Mouse (Mus musculus) embryonic facial prominence, embryonic 13.5 days (tissue): ENCODE measurements around the gene Fam98a. TPM values are rescaled to one million over a fixed set of nuclear protein-coding genes. Genes with fewer than 3 reads are reported as not detected.
A peak's percentile ranks its signal among the peaks of the same experiment; 100 is the strongest.

Experiments used
- ATAC-seq: fragments of 200-750 bp; cut with Nextera tagmentation; 2 replicates; pipeline ENCODE4 v1.8.0; 2017; ENCODE audit warnings: low read depth; ENCODE audit not compliant: insufficient number of reproducible peaks, insufficient read depth, low FRiP score, low TSS enrichment
- H3K27ac ChIP-seq: fragments of 300-500 bp; sonication (generic); 2 replicates; pipeline ENCODE4 v1.5.1; 2015; ENCODE audit warnings: moderate library complexity, mild to moderate bottlenecking, inconsistent platforms
- H3K27me3 ChIP-seq: fragments of 300-500 bp; sonication (generic); 2 replicates; pipeline ENCODE4 v1.6.1; 2015; ENCODE audit warnings: mild to moderate bottlenecking, inconsistent platforms
- H3K36me3 ChIP-seq: fragments of 300-500 bp; sonication (generic); 2 replicates; pipeline ENCODE4 v1.6.1; 2015; ENCODE audit warnings: mild to moderate bottlenecking, inconsistent platforms
- H3K4me1 ChIP-seq: fragments of 300-500 bp; sonication (generic); 2 replicates; pipeline ENCODE4 v1.6.1; 2015; ENCODE audit warnings: inconsistent platforms
- H3K4me2 ChIP-seq: fragments of 300-500 bp; sonication (generic); 2 replicates; pipeline ENCODE4 v1.6.1; 2015; ENCODE audit warnings: moderate library complexity, mild to moderate bottlenecking, inconsistent platforms
- H3K4me3 ChIP-seq: fragments of 300-500 bp; sonication (generic); 2 replicates; pipeline ENCODE4 v1.5.1; 2015; ENCODE audit warnings: mild to moderate bottlenecking, inconsistent platforms
- H3K9ac ChIP-seq: fragments of 300-500 bp; sonication (generic); 2 replicates; pipeline ENCODE4 v1.6.1; 2015; ENCODE audit warnings: mild to moderate bottlenecking, inconsistent platforms
- H3K9me3 ChIP-seq: fragments of 300-500 bp; sonication (generic); 2 replicates; pipeline ENCODE4 v1.6.1; 2016; ENCODE audit warnings: inconsistent platforms
- WGBS: fragments of 180-500 bp; shearing (Covaris S2); methylation state at CpG from one replicate; pipeline ENCODE4 v1.1.7; 2015; ENCODE audit warnings: mixed read lengths; 5-methylcytosine and 5-hydroxymethylcytosine counted together
- polyA plus RNA-seq: library from polyadenylated mRNA; unstranded; fragments of >200 nt; fragmentation: Nextera tagmentation; extraction: Ambion mirVana; gene quantifications from 2 replicates; pipeline ENCODE4 v1.2.1, GENCODE M21; 2015

Gene Fam98a
- 27.0 and 32.9 TPM in 2 replicates for polyA plus RNA-seq

GRCm38 (mm10) chr17:75551512-75552400 is at the start of gene Fam98a:
Gene Fam98a (minus strand): TSS chr17:75551946.
- peaks cover 10% of the 10 kb centered on the region for H3K36me3 ChIP-seq
- ATAC-seq = peak; percentile 99
- 0 out of 2 replicates have a peak within 1 kb of the TSS, but pooled peaks have one; percentile 28 for H3K27ac ChIP-seq
- H3K4me2 ChIP-seq = peak within 1 kb of the TSS; percentile 83
- H3K4me1 ChIP-seq = peaks cover 24% of the 10 kb centered on the region
- no peaks in the 10 kb centered on the region for H3K27me3 ChIP-seq
- H3K4me3 ChIP-seq = peak within 1 kb of the TSS; percentile 85
- no peaks in the 10 kb centered on the region for H3K9me3 ChIP-seq
- under 1% methylated on average over 56 of the region's 56 CpGs for WGBS
- peak within 1 kb of the TSS; percentile 84 for H3K9ac ChIP-seq

GRCm38 (mm10) chr17:75598652-75599051 is 46.9 kb upstream of the Fam98a start:
- H3K4me2 ChIP-seq = no peak overlapping the region
- no peaks in the 10 kb centered on the region for H3K4me1 ChIP-seq
- H3K27ac ChIP-seq = no peak overlapping the region
- 88% methylated on average over 3 of the region's 3 CpGs for WGBS
- H3K27me3 ChIP-seq = no peaks in the 10 kb centered on the region
- no peak overlapping the region for H3K4me3 ChIP-seq
- no peaks in the 10 kb centered on the region for H3K9me3 ChIP-seq
- H3K9ac ChIP-seq = no peak overlapping the region
- ATAC-seq = no peak
- no peaks in the 10 kb centered on the region for H3K36me3 ChIP-seq

DNA sequence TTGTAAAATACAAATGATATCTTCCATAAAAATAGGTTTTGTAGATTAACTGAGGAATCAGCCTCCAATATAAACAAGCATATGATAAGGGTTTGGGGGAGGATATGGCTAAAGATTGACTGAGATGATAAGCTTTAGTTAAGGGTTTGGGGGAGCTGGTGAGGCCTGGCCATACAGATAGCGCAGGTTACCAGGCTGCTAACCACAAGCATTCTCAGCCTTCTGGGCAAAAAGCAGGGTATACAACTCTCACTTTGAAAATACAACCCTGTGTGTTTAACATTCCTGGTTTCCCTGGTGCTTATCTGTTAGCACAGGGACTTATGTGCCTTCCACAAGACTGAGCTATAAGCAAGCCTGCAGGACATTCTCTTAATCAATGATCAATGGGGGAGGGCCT is 31.0 kb upstream of the Fam98a start:
- H3K27ac ChIP-seq = no peak overlapping the region
- 91% methylated on average over 1 of the region's 1 CpGs for WGBS
- ATAC-seq = no peak

DNA sequence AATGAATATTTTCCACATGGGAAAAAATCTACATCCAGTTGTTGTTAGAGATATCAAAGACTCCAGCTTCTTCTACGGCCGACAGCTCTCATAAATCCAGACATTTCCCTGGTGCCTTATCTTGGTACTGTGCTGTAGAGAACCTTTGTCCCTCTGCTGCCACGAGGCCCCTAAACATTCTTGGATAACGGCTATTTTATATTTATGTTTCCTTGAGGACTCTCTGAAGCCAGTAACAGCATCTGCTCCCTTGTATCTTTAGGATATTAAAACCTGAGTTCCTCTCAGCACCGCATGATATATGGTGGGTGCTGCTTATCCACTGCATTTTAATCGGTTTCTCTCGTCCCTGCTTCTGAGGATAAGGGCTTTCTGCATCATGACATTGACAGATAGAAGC is 23.9 kb upstream of the Fam98a start:
- no peak for ATAC-seq

More for the DNA sequence above, 31.0 kb upstream of the Fam98a start:
- Histone ChIP-seq H3K27me3 (no peaks in the 10 kb centered on the region), H3K9ac (no peak overlapping the region), H3K36me3 (no peaks in the 10 kb centered on the region), H3K9me3 (no peaks in the 10 kb centered on the region), H3K4me2 (no peak overlapping the region), H3K4me3 (no peak overlapping the region), H3K4me1 (no peaks in the 10 kb centered on the region)

DNA sequence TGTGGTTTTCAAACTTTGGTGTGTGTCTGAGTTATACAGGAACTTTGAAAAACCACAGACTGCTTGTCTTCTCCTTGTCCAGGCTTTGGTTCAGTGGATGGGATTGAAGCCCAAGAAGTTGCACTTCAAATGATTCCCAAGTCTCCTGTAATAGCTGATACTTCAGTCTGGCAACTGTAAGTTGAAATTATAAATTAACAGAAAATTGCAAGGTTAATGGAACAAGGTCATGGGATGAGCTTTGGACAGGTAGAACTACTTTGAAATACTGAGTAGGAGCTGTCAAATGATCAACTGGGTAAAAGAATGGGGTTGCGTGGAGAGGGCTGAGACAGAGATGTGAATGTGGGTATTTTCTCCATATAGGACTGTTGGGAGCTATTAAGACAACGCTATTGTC is 6.3 kb upstream of the Fam98a start:
- H3K27ac ChIP-seq = no peak overlapping the region
- WGBS = 84% methylated on average over 2 of the region's 2 CpGs
- ATAC-seq = no peak

More for the DNA sequence above, 23.9 kb upstream of the Fam98a start:
- Histone ChIP-seq H3K36me3 (no peaks in the 10 kb centered on the region), H3K9me3 (no peaks in the 10 kb centered on the region), H3K4me2 (no peak overlapping the region), H3K4me1 (no peaks in the 10 kb centered on the region), H3K27ac (no peak overlapping the region), H3K9ac (no peak overlapping the region), H3K27me3 (no peaks in the 10 kb centered on the region), H3K4me3 (no peak overlapping the region)
- 74% methylated on average over 7 of the region's 7 CpGs for WGBS

DNA sequence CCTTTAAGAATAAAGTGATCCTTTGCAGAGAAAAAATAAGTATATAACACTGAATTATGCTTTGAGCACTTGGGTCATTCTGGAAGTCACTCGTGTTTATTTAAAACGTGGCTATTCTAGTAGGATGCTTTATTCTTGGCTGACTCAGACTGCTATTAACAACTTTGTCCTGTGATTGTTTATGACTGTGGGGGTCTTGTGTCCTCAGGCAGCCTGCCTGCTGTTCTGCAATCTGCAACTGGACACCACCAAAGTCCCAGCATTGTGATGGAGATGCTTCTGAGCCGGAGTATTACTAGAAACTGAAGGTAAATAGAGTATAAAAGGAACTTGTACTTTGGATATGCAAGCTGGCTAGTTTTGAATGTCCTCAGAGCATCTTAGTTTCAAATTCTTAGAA is 5.3 kb upstream of the Fam98a start:
- Histone ChIP-seq H3K36me3 (no peaks in the 10 kb centered on the region), H3K4me1 (no peaks in the 10 kb centered on the region), H3K27ac (no peak overlapping the region), H3K9ac (no peak overlapping the region), H3K27me3 (no peaks in the 10 kb centered on the region), H3K4me3 (no peak overlapping the region), H3K4me2 (no peak overlapping the region), H3K9me3 (no peaks in the 10 kb centered on the region)
- 36% methylated on average over 3 of the region's 3 CpGs for WGBS
- ATAC-seq = no peak

More for the DNA sequence above, 6.3 kb upstream of the Fam98a start:
- H3K9me3 ChIP-seq = no peaks in the 10 kb centered on the region
- no peaks in the 10 kb centered on the region for H3K4me1 ChIP-seq
- H3K9ac ChIP-seq = no peak overlapping the region
- H3K4me3 ChIP-seq = no peak overlapping the region
- H3K27me3 ChIP-seq = no peaks in the 10 kb centered on the region
- no peaks in the 10 kb centered on the region for H3K36me3 ChIP-seq
- no peak overlapping the region for H3K4me2 ChIP-seq

GRCm38 (mm10) chr17:75550771-75551413 is 854 bp downstream of the Fam98a start:
- no peaks in the 10 kb centered on the region for H3K27me3 ChIP-seq
- peaks cover 17% of the 10 kb centered on the region for H3K36me3 ChIP-seq
- H3K27ac ChIP-seq = no peak overlapping the region
- no peak for ATAC-seq
- peak overlapping the region; percentile 83 for H3K4me2 ChIP-seq
- peak overlapping the region; percentile 84 for H3K9ac ChIP-seq
- peak overlapping the region; percentile 85 for H3K4me3 ChIP-seq
- H3K4me1 ChIP-seq = peaks cover 24% of the 10 kb centered on the region
- H3K9me3 ChIP-seq = no peaks in the 10 kb centered on the region
- WGBS = 40% methylated on average over 11 of the region's 11 CpGs

- Histone ChIP-seq H3K4me1 (peaks cover 12% of the 10 kb centered on the region), H3K9me3 (no peaks in the 10 kb centered on the region), H3K4me2 (no peak overlapping the region), H3K4me3 (no peak overlapping the region), H3K27me3 (no peaks in the 10 kb centered on the region), H3K9ac (no peak overlapping the region), H3K36me3 (peaks cover 52% of the 10 kb centered on the region), H3K27ac (no peak overlapping the region)
- ATAC-seq = no peak
- 92% methylated on average over 7 of the region's 7 CpGs for WGBS
Observed at GRCm38 (mm10) chr17:75544262-75544661, 7.5 kb downstream of the Fam98a start.

DNA sequence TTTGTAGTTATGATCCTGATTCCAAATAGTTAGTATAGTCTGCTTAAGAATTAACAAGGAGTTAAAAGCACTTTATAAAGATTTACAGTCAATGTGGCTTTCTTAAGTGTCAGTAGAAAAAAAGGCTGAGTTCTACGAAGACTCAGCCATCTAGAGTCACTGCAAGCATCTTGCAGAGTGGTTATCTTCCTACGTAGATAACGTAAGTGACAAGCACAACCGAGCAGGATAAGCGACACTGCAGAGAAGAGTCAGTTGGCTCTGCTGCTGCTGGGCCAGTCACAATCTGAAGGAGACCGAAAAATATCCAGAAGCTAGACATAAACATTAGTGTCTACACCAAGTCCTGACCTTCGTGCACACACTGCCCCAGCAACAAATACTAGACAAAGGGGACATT is 8.3 kb downstream of the Fam98a start:
- WGBS = 91% methylated on average over 7 of the region's 7 CpGs
- Histone ChIP-seq H3K9me3 (no peaks in the 10 kb centered on the region), H3K9ac (no peak overlapping the region), H3K4me2 (no peak overlapping the region), H3K4me3 (no peak overlapping the region), H3K27ac (no peak overlapping the region), H3K4me1 (peaks cover 9% of the 10 kb centered on the region), H3K36me3 (peaks cover 58% of the 10 kb centered on the region), H3K27me3 (no peaks in the 10 kb centered on the region)
- no peak for ATAC-seq

DNA sequence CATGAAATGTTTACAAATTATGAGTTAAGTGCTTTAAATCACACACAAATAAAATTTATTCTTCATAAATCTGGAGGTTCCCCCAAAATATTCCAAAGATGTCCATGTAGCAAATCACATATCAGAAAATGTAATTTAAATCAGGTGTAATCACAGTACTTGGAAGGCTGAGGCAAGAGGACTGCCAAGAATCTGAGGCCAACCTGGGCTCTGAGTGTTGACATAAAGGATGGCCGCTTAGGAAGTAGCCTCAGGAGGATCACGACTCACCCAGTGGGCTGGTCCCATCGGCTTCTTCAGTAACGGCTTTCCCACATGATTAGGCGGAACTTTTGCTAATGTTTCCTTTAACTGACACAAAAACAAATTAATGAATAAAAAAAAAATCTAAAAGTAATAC is 11.9 kb downstream of the Fam98a start:
- Histone ChIP-seq H3K9me3 (no peaks in the 10 kb centered on the region), H3K4me3 (no peak overlapping the region), H3K9ac (no peak overlapping the region), H3K27me3 (no peaks in the 10 kb centered on the region), H3K4me2 (no peak overlapping the region), H3K27ac (no peak overlapping the region), H3K4me1 (no peaks in the 10 kb centered on the region), H3K36me3 (peaks cover 48% of the 10 kb centered on the region)
- ATAC-seq = no peak
- WGBS = 89% methylated on average over 5 of the region's 5 CpGs

DNA sequence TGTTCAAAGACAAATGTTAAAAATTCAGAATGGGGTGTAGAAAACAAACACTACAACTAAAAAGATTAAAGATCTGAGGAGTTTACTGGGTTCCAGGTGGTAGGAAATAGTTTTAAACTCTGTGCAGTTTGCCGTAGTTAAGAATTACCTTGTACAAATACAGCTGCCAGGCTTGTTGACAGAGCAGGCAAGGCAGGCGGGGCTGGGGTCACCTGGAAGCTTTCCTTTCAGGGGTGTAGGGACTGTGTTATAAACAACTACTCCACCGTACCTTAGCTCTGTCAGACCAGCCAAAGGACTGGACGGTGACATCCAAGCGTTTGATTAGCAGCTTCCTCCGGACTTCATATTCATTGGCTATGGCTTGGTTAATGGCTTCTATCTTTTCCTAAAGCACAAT is 12.6 kb downstream of the Fam98a start:
- Histone ChIP-seq H3K4me1 (peaks cover 4% of the 10 kb centered on the region; the same call in 1 of the 2 replicates), H3K27ac (no peak overlapping the region), H3K36me3 (peaks cover 41% of the 10 kb centered on the region), H3K9me3 (no peaks in the 10 kb centered on the region), H3K9ac (no peak overlapping the region), H3K4me2 (no peak overlapping the region), H3K4me3 (no peak overlapping the region), H3K27me3 (no peaks in the 10 kb centered on the region)
- WGBS = 88% methylated on average over 6 of the region's 6 CpGs
- no peak for ATAC-seq

DNA sequence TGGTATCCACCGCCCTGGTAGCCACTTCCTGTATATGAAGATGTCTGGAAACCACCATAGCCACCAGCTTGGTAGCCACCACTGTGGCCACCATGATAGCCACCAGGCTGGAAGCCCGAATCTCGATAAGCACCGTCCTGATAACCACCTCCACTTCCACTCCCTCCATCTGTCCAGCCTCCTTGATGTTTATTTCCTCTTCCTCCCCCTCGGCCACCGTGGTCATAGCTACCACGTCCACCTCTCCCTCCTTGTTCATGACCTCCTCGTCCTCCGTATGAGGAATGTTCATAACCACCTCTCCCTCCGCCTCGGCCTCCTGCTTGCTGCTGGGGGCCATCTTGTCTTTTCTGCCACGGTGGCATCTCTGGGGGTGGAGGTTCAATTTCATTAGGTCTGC is 13.3 kb downstream of the Fam98a start:
- H3K27me3 ChIP-seq = no peaks in the 10 kb centered on the region
- H3K9me3 ChIP-seq = no peaks in the 10 kb centered on the region
- H3K36me3 ChIP-seq = peaks cover 37% of the 10 kb centered on the region
- ATAC-seq = no peak
- H3K9ac ChIP-seq = no peak overlapping the region
- 94% methylated on average over 12 of the region's 12 CpGs for WGBS
- no peak overlapping the region for H3K27ac ChIP-seq
- peaks cover 4% of the 10 kb centered on the region; the same call in 1 of the 2 replicates for H3K4me1 ChIP-seq
- H3K4me3 ChIP-seq = no peak overlapping the region
- H3K4me2 ChIP-seq = no peak overlapping the region
